Mouse (Mus musculus): ENCODE measurements around the gene Gemin5. TPM values are rescaled to one million over a fixed set of nuclear protein-coding genes. Genes with fewer than 3 reads are reported as not detected.
"Not testable (repeated sequence)": the region's sequence is repeated elsewhere in the genome, so short reads cannot be mapped to it uniquely, and the experiment has no call there.

The Gemin5 gene
- total RNA-seq, 2 experiments from 2014 or later, result 17.1 to 18.1 TPM

GRCm38 (mm10) chr11:58179986-58180385, 11.6 kb upstream of the Gemin5 start:
- intact Hi-C loops (cut with DNase I), result loop anchor here (2.0 to 10.0 kb wide), 3 partner anchors 45 to 315 kb away; partner anchors contain the start of genes Olfr332, Sh3bp5l and Zfp672

GRCm38 (mm10) chr11:58179563-58179962, 11.2 kb upstream of the Gemin5 start:
- DNase-seq (ENCODE audit: low spot score in 2 of 2), result peak; percentile 64 to 77
- intact Hi-C loops (cut with DNase I), result loop anchor here (2.0 to 5.0 kb wide), 2 partner anchors 45 to 153 kb away; partner anchors contain the start of genes Sh3bp5l and Zfp672

More at GRCm38 (mm10) chr11:58179986-58180385, 11.6 kb upstream of the Gemin5 start:
- DNase-seq (ENCODE audit: low spot score in 2 of 2), result not testable (repeated sequence)

GRCm38 (mm10) chr11:58171459-58172091, 3.2 kb upstream of the Gemin5 start, which contains the start of gene Mrpl22:
Gene Mrpl22 (plus strand): TSS chr11:58171661.
- peak; percentile 95 to 96 for DNase-seq (ENCODE audit: low spot score in 2 of 2)
- intact Hi-C loops (cut with DNase I), result loop anchor here (5.0 kb wide), 1 partner anchor 131 kb away; no protein-coding TSS in a partner anchor

- intact Hi-C loops (cut with DNase I), result loop anchor here (5.0 kb wide), 1 partner anchor 133 kb away; no protein-coding TSS in a partner anchor
- no peak for DNase-seq (ENCODE audit: low spot score in 2 of 2)
Observed at GRCm38 (mm10) chr11:58169666-58170065, 1.3 kb upstream of the Gemin5 start.

GRCm38 (mm10) chr11:58167822-58168166, 545 bp downstream of the Gemin5 start:
- intact Hi-C loops (cut with DNase I), result no loop called here
- DNase-seq (ENCODE audit: low spot score in 2 of 2), result no peak

- no peak for DNase-seq (ENCODE audit: low spot score in 2 of 2)
- intact Hi-C loops (cut with DNase I), result no loop called here
Observed at GRCm38 (mm10) chr11:58165072-58165471, 3.3 kb downstream of the Gemin5 start.

GRCm38 (mm10) chr11:58156871-58157270, 11.5 kb downstream of the Gemin5 start:
- DNase-seq (ENCODE audit: low spot score in 2 of 2), result no peak
- intact Hi-C loops (cut with DNase I), result no loop called here

- no peak for DNase-seq (ENCODE audit: low spot score in 2 of 2)
- intact Hi-C loops (cut with DNase I), result no loop called here
Observed at GRCm38 (mm10) chr11:58155458-58155857, 12.9 kb downstream of the Gemin5 start.

GRCm38 (mm10) chr11:58146241-58146640, 22.1 kb downstream of the Gemin5 start:
- intact Hi-C loops (cut with DNase I), result no loop called here
- no peak for DNase-seq (ENCODE audit: low spot score in 2 of 2)

GRCm38 (mm10) chr11:58143704-58144426, 24.5 kb downstream of the Gemin5 start:
- intact Hi-C loops (cut with DNase I), result no loop called here
- peak; percentile 40 to 46 for DNase-seq (ENCODE audit: low spot score in 2 of 2)

GRCm38 (mm10) chr11:58139466-58139865, 28.9 kb downstream of the Gemin5 start:
- intact Hi-C loops (cut with DNase I), result no loop called here
- no peak for DNase-seq (ENCODE audit: low spot score in 2 of 2)

GRCm38 (mm10) chr11:58138821-58139220, 29.5 kb downstream of the Gemin5 start:
- no peak for DNase-seq (ENCODE audit: low spot score in 2 of 2)
- intact Hi-C loops (cut with DNase I), result no loop called here

- DNase-seq (ENCODE audit: low spot score in 2 of 2), result no peak
- intact Hi-C loops (cut with DNase I), result no loop called here
Observed at GRCm38 (mm10) chr11:58136677-58137076, 31.7 kb downstream of the Gemin5 start.

- intact Hi-C loops (cut with DNase I), result no loop called here
- DNase-seq (ENCODE audit: low spot score in 2 of 2), result no peak
Observed at GRCm38 (mm10) chr11:58135296-58135695, 33.0 kb downstream of the Gemin5 start.

- intact Hi-C loops (cut with DNase I), result no loop called here
- DNase-seq (ENCODE audit: low spot score in 2 of 2), result no peak
Observed at GRCm38 (mm10) chr11:58134869-58135268, 33.5 kb downstream of the Gemin5 start.

- intact Hi-C loops (cut with DNase I), result no loop called here
- DNase-seq (ENCODE audit: low spot score in 2 of 2), result no peak
Observed at GRCm38 (mm10) chr11:58132026-58132425, 36.3 kb downstream of the Gemin5 start.

GRCm38 (mm10) chr11:58129302-58129843, 39.0 kb downstream of the Gemin5 start:
- DNase-seq (ENCODE audit: low spot score in 2 of 2), result no peak
- intact Hi-C loops (cut with DNase I), result no loop called here

- intact Hi-C loops (cut with DNase I), result no loop called here
- DNase-seq (ENCODE audit: low spot score in 2 of 2), result no peak
Observed at GRCm38 (mm10) chr11:58127544-58127943, 40.8 kb downstream of the Gemin5 start.

- DNase-seq (ENCODE audit: low spot score in 2 of 2), result no peak
- intact Hi-C loops (cut with DNase I), result no loop called here
Observed at GRCm38 (mm10) chr11:58126397-58127160, 41.8 kb downstream of the Gemin5 start.

- intact Hi-C loops (cut with DNase I), result no loop called here
Observed at GRCm38 (mm10) chr11:58125021-58125420, 43.3 kb downstream of the Gemin5 start.

More at GRCm38 (mm10) chr11:58125021-58125420, 43.3 kb downstream of the Gemin5 start:
- DNase-seq (ENCODE audit: low spot score in 2 of 2), result no peak

Measured in left cerebral cortex, postnatal 36 days (tissue).